Comparison of ENCODE assay signal across 24 mouse cellular contexts in genomic region chr1:18468496-18468895, GRCm38 (mm10).
A peak's percentile ranks its signal among the peaks of the same experiment; 100 is the strongest.
DNase-seq lines count a peak whose midpoint lies in the region; ATAC-seq and TF ChIP-seq lines count a peak whose summit lies in the region.
"Had no signal": no experiment of that assay in that cellular context is flagged by ENCODE, and none has a peak within 500 bp of the region (broad histone marks: within the 10 kb centered on the region; RNA-seq: fewer than 3 reads in every experiment).

No protein-coding gene starts in this region.

- no peak overlapping the region for H3K4me3 ChIP-seq in limb, embryonic 10.5 days
- H3K4me3 ChIP-seq in forebrain, postnatal 0 days (ENCODE audit: low read depth, low read length), result no peak overlapping the region
- H3K4me3 ChIP-seq: forebrain, embryonic 10.5 days; forebrain, embryonic 13.5 days; hindbrain, embryonic 10.5 days had no signal

- no peaks in the 10 kb centered on the region for H3K9me3 ChIP-seq in limb, embryonic 10.5 days (replicated peaks)
- no peaks in the 10 kb centered on the region for H3K9me3 ChIP-seq in forebrain, postnatal 0 days (ENCODE audit: low read length)
- H3K9me3 ChIP-seq: forebrain, embryonic 10.5 days; forebrain, embryonic 13.5 days; hindbrain, embryonic 10.5 days had no signal

- H3K4me1 ChIP-seq in limb, embryonic 10.5 days, result no peaks in the 10 kb centered on the region
- no peaks in the 10 kb centered on the region for H3K4me1 ChIP-seq in forebrain, postnatal 0 days (ENCODE audit: insufficient read depth)

- WGBS in limb, embryonic 10.5 days, result 84% methylated on average over 2 of the region's 2 CpGs
- 76% methylated on average over 2 of the region's 2 CpGs for WGBS in forebrain, postnatal 0 days

- DNase-seq in Muller cell, postnatal 12 days (ENCODE audit: inconsistent ontology term), result peak; percentile 38
- DNase-seq in brain, adult 2 months (ENCODE audit: low read depth, low spot score), result peak; percentile 83
- DNase-seq in cerebellum, adult 18-20 months, result peak; percentile 18 to 38
- peak; percentile 64 for DNase-seq in cerebellum, adult 9-11 months
- DNase-seq in limb, embryonic 10.5 days (ENCODE audit: low spot score), result no peak
- no peak for DNase-seq in forebrain, postnatal 0 days
- no peak for DNase-seq in lung, postnatal 25 days (ENCODE audit: low spot score)
- DNase-seq: adrenal gland, adult 8-10 months; adrenal gland, postnatal 25 days; gastrocnemius, postnatal 36 days; kidney, adult 18-20 months; kidney, adult 9 months had no signal

- ATAC-seq in forebrain, postnatal 0 days, result no peak
- no peak for ATAC-seq in megakaryocyte-erythroid progenitor cell, adult 5-6 weeks (replicated peaks; ENCODE audit: low FRiP score, low TSS enrichment, poor library complexity, severe bottlenecking)
- ATAC-seq: activated CD4-positive, CD25-positive, alpha-beta regulatory T cell, adult 4 months; CD4-positive, CD25-positive, alpha-beta regulatory T cell, adult 4 months; forebrain, embryonic 13.5 days; forebrain, embryonic 16.5 days; hindbrain, postnatal 0 days; inflammation-experienced regulatory T-cells, adult 6 months; intestine, embryonic 16.5 days had no signal

- H3K4me2 ChIP-seq in forebrain, postnatal 0 days (ENCODE audit: low read depth), result no peak overlapping the region
- H3K4me2 ChIP-seq: forebrain, embryonic 13.5 days; heart, embryonic 11.5 days; hindbrain, embryonic 14.5 days had no signal

- H3K27ac ChIP-seq in limb, embryonic 10.5 days, result no peak overlapping the region
- no peak overlapping the region for H3K27ac ChIP-seq in forebrain, postnatal 0 days (ENCODE audit: low read depth, low read length)
- H3K27ac ChIP-seq: forebrain, embryonic 10.5 days; forebrain, embryonic 13.5 days; hindbrain, embryonic 10.5 days; hindbrain, embryonic 14.5 days; hindbrain, postnatal 0 days had no signal

- H3K36me3 ChIP-seq in limb, embryonic 10.5 days, result no peaks in the 10 kb centered on the region
- H3K36me3 ChIP-seq in forebrain, postnatal 0 days (ENCODE audit: insufficient read depth), result no peaks in the 10 kb centered on the region
- H3K36me3 ChIP-seq: forebrain, embryonic 10.5 days; hindbrain, embryonic 10.5 days had no signal

- TF ChIP-seq CTCF in forebrain, postnatal 0 days (IDR thresholded peaks at IDR 0.05; ENCODE audit: low read depth), result no peak

- H3K27me3 ChIP-seq in limb, embryonic 10.5 days (ENCODE audit: low read depth, poor library complexity, severe bottlenecking), result no peaks in the 10 kb centered on the region
- H3K27me3 ChIP-seq in forebrain, postnatal 0 days (ENCODE audit: insufficient read depth, low read length), result no peaks in the 10 kb centered on the region
- H3K27me3 ChIP-seq: forebrain, embryonic 13.5 days had no signal

- H3K9ac ChIP-seq in forebrain, postnatal 0 days, result no peak overlapping the region
- H3K9ac ChIP-seq: forebrain, embryonic 13.5 days; hindbrain, embryonic 14.5 days had no signal

Comparison
In these comparisons a context has a peak if more than half of its experiments do, and no peak if none do; other contexts are left out.
1. DNase-seq: peak in Muller cell, postnatal 12 days (single experiment), brain, adult 2 months (single experiment), cerebellum, adult 18-20 months (2 of 2) and cerebellum, adult 9-11 months (single experiment); none in limb, embryonic 10.5 days (single experiment), forebrain, postnatal 0 days (single experiment) and lung, postnatal 25 days (single experiment).